Mouse (Mus musculus) liver, postnatal 0 days (tissue): ENCODE measurements at regions not wholly inside any gene's neighbourhood (a gene's known extent, or its start where the extent isn't known, plus 50 kb on each side); places are given as distances from the start of the nearest gene placed in this dataset.
"Not testable (repeated sequence)": the region's sequence is repeated elsewhere in the genome, so short reads cannot be mapped to it uniquely, and the experiment has no call there.

Source experiments
- CTCF ChIP-seq: sonication (generic); IDR thresholded peaks from 2 replicates; pipeline ENCODE4 v1.5.1; 2016; ENCODE audit warnings: antibody characterized with exemption, low read depth
- EP300 ChIP-seq: IDR thresholded peaks from 2 replicates; pipeline ENCODE4 v1.6.1; 2016; ENCODE audit warnings: antibody characterized with exemption, low read depth, mild to moderate bottlenecking

DNA sequence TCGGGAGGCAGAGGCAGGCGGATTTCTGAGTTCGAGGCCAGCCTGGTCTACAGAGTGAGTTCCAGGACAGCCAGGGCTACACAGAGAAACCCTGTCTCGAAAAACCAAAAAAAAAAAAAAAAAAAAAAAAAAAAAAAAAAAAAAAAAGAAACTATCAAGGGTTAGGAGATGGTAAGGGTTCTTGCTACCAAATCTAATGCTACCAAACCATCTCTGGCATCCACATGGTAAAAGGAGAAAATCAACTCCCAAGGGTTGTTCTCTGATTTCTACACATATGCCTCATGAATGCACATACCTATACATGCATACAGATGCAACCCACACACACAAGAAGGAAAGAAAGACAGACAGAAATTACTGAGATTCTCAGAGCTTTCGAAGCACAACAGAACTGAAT is 109.6 kb upstream of the Trim24 start:
- TF ChIP-seq CTCF, EP300: not testable (repeated sequence)
